Mouse (Mus musculus): ENCODE data around the gene Acbd3.

Acbd3 gene

GRCm38 (mm10) chr1:180783580-180783928 lies 57.7 kb downstream of the Acbd3 start:
- no peak for DNase-seq (ENCODE audit: low spot score)

- DNase-seq (ENCODE audit: low spot score), result no peak
Observed at GRCm38 (mm10) chr1:180791821-180792480, 66.1 kb downstream of the Acbd3 start.

GRCm38 (mm10) chr1:180792814-180793213 lies 67.0 kb downstream of the Acbd3 start:
- DNase-seq (ENCODE audit: low spot score), result no peak

- DNase-seq (ENCODE audit: low spot score), result no peak
Observed at GRCm38 (mm10) chr1:180793445-180794117, 67.7 kb downstream of the Acbd3 start.

GRCm38 (mm10) chr1:180794170-180794569 lies 68.3 kb downstream of the Acbd3 start:
- no peak for DNase-seq (ENCODE audit: low spot score)

- no peak for DNase-seq (ENCODE audit: low spot score)
Observed at GRCm38 (mm10) chr1:180798660-180799059, 72.8 kb downstream of the Acbd3 start.

- DNase-seq (ENCODE audit: low spot score), result no peak
Observed at GRCm38 (mm10) chr1:180799253-180799652, 73.4 kb downstream of the Acbd3 start.

GRCm38 (mm10) chr1:180800022-180800421 lies 74.2 kb downstream of the Acbd3 start:
- DNase-seq (ENCODE audit: low spot score), result no peak

- DNase-seq (ENCODE audit: low spot score), result no peak
Observed at GRCm38 (mm10) chr1:180800814-180801213, 75.0 kb downstream of the Acbd3 start.

- DNase-seq (ENCODE audit: low spot score), result no peak
Observed at GRCm38 (mm10) chr1:180801466-180801994, 75.7 kb downstream of the Acbd3 start.

Measured in T-cell, adult 2 months (primary cell).